Mouse (Mus musculus): ENCODE measurements at regions not wholly inside any gene's neighbourhood (a gene's known extent, or its start where the extent isn't known, plus 50 kb on each side); places are given as distances from the start of the nearest gene placed in this dataset.

GRCm38 (mm10) chr3:35149251-35149691, 499.1 kb downstream of the Sox2 start:
- TF ChIP-seq CTCF (IDR thresholded peaks at IDR 0.05; ENCODE audit: borderline replicate concordance, insufficient read depth, low read depth, low read length) (no peak), POLR2A (IDR thresholded peaks at IDR 0.05; ENCODE audit: borderline replicate concordance, insufficient read depth, low read length) (no peak)
